Mouse (Mus musculus): Measurements from ENCODE around the gene Dsp.

GRCm38 (mm10) chr13:38211122-38211521 is 60.0 kb downstream of the Dsp start:
- TF ChIP-seq CTCF (IDR thresholded peaks at IDR 0.05; ENCODE audit: borderline replicate concordance, insufficient read depth, low read length) (no peak), POLR2A (IDR thresholded peaks at IDR 0.05; ENCODE audit: low read depth, low read length) (no peak)

Data from embryonic fibroblast, embryonic 13.5 days (primary cell).